Mouse (Mus musculus): ENCODE data around the gene Mcm3. TPM values are rescaled to one million over a fixed set of nuclear protein-coding genes. Genes with fewer than 3 reads are reported as not detected.

Gene Mcm3
- polyA plus RNA-seq, 1 experiment from 2014 or later, result 57.3 TPM

GRCm38 (mm10) chr1:20766526-20766925 lies 53.6 kb downstream of the Mcm3 start:
- no peak for ATAC-seq
- no peak for DNase-seq (ENCODE audit: low read depth, low spot score)
- H3K27me3 ChIP-seq, result no peaks in the 10 kb centered on the region
- TF ChIP-seq CTCF (IDR thresholded peaks at IDR 0.05), result no peak
- ChIA-PET POLR2A (no interaction called here), CTCF (no interaction called here)
- in situ Hi-C loops (cut with MboI; ENCODE audit: low pct_unique_long_range_greater_than_20kb), result no loop called here

GRCm38 (mm10) chr1:20761411-20761810 lies 58.7 kb downstream of the Mcm3 start:
- DNase-seq (ENCODE audit: low read depth, low spot score), result no peak
- TF ChIP-seq CTCF (IDR thresholded peaks at IDR 0.05), result no peak
- ATAC-seq, result no peak
- ChIA-PET CTCF (no interaction called here), POLR2A (no interaction called here)
- in situ Hi-C loops (cut with MboI; ENCODE audit: low pct_unique_long_range_greater_than_20kb), result no loop called here
- H3K27me3 ChIP-seq, result no peaks in the 10 kb centered on the region

- CTCF ChIA-PET, result no interaction called here
- DNase-seq (ENCODE audit: low read depth, low spot score) (no peak), ATAC-seq (no peak)
- POLR2A ChIA-PET, result no interaction called here
- H3K27me3 ChIP-seq, result no peaks in the 10 kb centered on the region
- in situ Hi-C loops (cut with MboI; ENCODE audit: low pct_unique_long_range_greater_than_20kb), result no loop called here
- TF ChIP-seq CTCF (IDR thresholded peaks at IDR 0.05), result no peak
These were observed 59.8 kb downstream of the Mcm3 start for GRCm38 (mm10) chr1:20760331-20760730.

- POLR2A ChIA-PET, result no interaction called here
- in situ Hi-C loops (cut with MboI; ENCODE audit: low pct_unique_long_range_greater_than_20kb), result no loop called here
- DNase-seq (ENCODE audit: low read depth, low spot score) (no peak), ATAC-seq (no peak)
- CTCF ChIA-PET, result no interaction called here
- no peak for TF ChIP-seq CTCF (IDR thresholded peaks at IDR 0.05)
- H3K27me3 ChIP-seq, result no peaks in the 10 kb centered on the region
These were observed 60.3 kb downstream of the Mcm3 start for GRCm38 (mm10) chr1:20759799-20760198.

- ChIA-PET POLR2A (interaction anchor here (1.0 kb wide), 1 partner anchor 99 kb away, joined by 4 read pairs; no protein-coding TSS in a partner anchor), CTCF (no interaction called here)
- in situ Hi-C loops (cut with MboI; ENCODE audit: low pct_unique_long_range_greater_than_20kb), result no loop called here
- H3K27me3 ChIP-seq, result no peaks in the 10 kb centered on the region
- TF ChIP-seq CTCF (IDR thresholded peaks at IDR 0.05), result no peak
- ATAC-seq, result no peak
- DNase-seq (ENCODE audit: low read depth, low spot score), result no peak
These were observed 62.5 kb downstream of the Mcm3 start for GRCm38 (mm10) chr1:20757586-20757985.

- POLR2A ChIA-PET, result no interaction called here
- in situ Hi-C loops (cut with MboI; ENCODE audit: low pct_unique_long_range_greater_than_20kb), result loop anchor here (5.0 kb wide), 1 partner anchor 142 kb away; no protein-coding TSS in a partner anchor
- ATAC-seq (no peak), DNase-seq (ENCODE audit: low read depth, low spot score) (no peak)
- no peak for TF ChIP-seq CTCF (IDR thresholded peaks at IDR 0.05)
- CTCF ChIA-PET, result interaction anchor here (0.8 to 1.7 kb wide), 4 partner anchors 10 to 54 kb away, joined by 3 to 5 read pairs (median 3); no protein-coding TSS in a partner anchor
- no peaks in the 10 kb centered on the region for H3K27me3 ChIP-seq
These were observed 65.7 kb downstream of the Mcm3 start for GRCm38 (mm10) chr1:20754439-20754838.

Other genes starting within 250 kb of the Mcm3 start
- gene Pkhd1, start 202.2 kb downstream of the Mcm3 start, polyA plus RNA-seq (2021), result 58.4 TPM
- not detected for gene Il17a, start 89.4 kb downstream of the Mcm3 start, polyA plus RNA-seq (2021)
- not detected for gene Il17f, start 29.7 kb downstream of the Mcm3 start, polyA plus RNA-seq (2021)
- gene Paqr8, start 70.3 kb upstream of the Mcm3 start, polyA plus RNA-seq (2021), result 7.5 TPM
- 6.1 TPM for gene Efhc1, start 131.3 kb upstream of the Mcm3 start, polyA plus RNA-seq (2021)

Measured in Patski (cell line).